Mouse (Mus musculus): ENCODE measurements around the gene Ttc28. TPM values are rescaled to one million over a fixed set of nuclear protein-coding genes. Genes with fewer than 3 reads are reported as not detected.
A peak's percentile ranks its signal among the peaks of the same experiment; 100 is the strongest.

The Ttc28 gene
- total RNA-seq, 2 experiments from 2014 or later: 10.2 to 11.7 TPM

DNA sequence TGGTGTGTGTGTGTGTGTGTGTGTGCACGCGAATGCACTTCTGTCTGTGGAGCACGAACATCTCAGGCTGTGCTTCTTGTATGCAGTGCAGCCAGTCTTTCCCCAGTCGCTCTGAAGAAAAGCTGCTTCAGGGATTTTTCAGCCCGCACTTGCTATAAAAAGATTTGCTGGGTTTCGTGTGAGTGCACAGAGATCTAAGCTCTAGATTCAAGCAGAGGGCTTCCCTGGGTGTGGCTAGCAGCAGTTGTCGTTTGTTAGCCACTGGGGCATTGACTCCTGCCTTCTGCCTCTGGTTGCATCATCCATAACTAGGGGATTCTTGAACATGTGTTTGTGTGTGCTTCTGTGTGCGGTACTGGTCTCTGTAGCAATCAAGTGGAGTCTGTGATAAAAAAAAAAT lies 175.9 kb downstream of the Ttc28 start:
- peak overlapping the region; percentile 10; the same call in 1 of the 2 replicates for H3K27ac ChIP-seq
- DNase-seq (ENCODE audit: low spot score in 2 of 2): no peak
- no peak overlapping the region for H3K4me3 ChIP-seq
- TF ChIP-seq CTCF (conservative IDR thresholded peaks at IDR 0.05): no peak

DNA sequence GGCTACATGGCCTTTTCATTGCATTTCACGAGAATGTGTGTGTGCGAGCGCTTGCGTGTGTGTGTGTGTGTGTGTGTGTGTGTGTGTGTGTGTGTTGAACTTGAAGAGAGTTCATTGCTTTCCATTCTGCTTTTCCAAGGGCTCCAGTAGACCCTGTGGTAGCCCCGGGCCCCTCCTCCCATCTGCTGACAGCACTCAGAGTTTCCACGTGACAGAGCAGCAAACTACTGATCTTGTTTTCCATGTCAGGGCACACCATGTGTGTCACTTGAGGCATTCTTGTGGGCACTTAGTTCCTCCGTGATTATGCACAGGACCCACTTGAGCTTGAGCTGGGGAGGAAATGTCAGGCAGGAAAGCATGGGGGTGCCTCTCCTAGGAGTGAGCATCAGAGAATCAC lies 177.5 kb downstream of the Ttc28 start:
- no peak for DNase-seq (ENCODE audit: low spot score in 2 of 2)
- H3K27ac ChIP-seq: no peak overlapping the region
- no peak overlapping the region for H3K4me3 ChIP-seq
- TF ChIP-seq CTCF (conservative IDR thresholded peaks at IDR 0.05): no peak

DNA sequence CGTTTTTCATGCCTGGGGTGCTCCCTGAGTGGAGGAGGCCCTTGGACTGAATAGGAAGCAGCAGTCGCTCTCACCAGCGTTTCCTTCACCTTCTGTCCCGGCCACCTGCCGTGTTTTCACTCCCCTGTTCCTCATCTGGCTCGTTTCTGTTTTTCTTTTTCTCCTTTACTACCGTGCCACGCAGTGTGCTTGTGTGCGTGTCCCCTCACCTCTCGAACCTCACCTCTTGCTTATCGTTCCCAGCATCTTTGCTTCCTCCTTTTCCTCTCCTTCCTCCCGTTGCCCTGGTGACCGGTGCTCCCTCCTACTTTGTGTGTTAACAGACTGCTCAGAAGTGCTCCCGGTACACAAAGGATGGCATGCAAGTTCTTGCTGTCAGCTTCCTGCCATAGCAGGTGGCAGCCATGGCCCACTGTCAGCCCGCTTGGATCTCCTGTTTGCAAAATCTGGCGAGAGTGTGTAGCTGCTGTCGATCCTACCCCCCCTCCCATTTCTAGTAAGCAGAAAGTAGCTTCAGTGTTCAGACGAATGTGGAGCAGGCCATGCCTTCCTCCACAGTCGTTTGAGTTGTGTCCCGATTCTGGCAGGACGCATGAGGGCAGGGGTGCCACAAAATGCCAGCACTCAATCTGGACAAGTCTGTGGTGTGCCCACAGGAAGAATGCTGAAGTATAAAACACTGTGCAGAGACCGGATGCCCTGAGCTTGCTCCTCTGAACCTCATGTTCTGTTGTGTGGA lies 179.0 kb downstream of the Ttc28 start:
- Histone ChIP-seq H3K27ac (peak overlapping the region; percentile 37), H3K4me3 (peak overlapping the region; percentile 5; the same call in 1 of the 2 replicates)
- DNase-seq (ENCODE audit: low spot score in 2 of 2): peak; percentile 36 to 40
- no peak for TF ChIP-seq CTCF (conservative IDR thresholded peaks at IDR 0.05)

DNA sequence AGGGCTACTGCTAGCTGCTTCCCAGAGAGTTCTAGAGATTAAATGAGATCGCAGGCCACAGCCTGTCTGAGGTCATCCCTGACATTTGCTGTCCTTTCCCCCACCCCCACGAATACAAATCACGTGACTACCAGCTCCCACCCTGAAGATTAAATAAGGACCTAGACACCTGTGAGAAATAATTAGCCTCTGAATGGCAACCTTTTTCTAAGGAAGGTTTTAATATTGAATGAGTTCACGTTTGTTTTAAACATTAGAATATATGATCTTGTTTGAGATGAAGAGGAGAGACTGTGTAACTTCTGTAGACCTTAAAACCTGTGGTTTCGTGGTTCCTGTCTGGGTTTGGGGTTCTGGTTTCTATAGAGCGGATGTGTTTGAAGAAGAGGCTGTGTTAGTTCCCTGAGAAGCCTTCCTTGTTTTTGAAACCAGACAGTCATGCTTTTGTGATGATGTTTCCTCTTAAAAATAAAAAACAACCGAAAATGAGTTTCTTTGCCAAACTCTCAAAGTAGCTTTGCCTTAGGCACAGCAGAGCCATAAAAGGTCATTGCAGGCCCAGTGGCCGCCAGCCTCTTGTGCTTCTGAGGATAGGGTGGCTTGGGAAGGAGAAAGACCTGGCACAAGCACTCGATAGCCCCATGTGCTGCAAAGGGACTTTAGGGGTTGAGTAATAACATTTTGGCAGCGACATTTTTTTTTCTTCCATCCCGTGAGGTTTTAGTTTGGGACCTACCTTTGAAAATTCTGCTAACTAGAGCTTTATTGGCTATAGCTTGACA lies 179.7 kb downstream of the Ttc28 start:
- Histone ChIP-seq H3K4me3 (no peak overlapping the region), H3K27ac (peak overlapping the region; percentile 37)
- DNase-seq (ENCODE audit: low spot score in 2 of 2): no peak
- no peak for TF ChIP-seq CTCF (conservative IDR thresholded peaks at IDR 0.05)

DNA sequence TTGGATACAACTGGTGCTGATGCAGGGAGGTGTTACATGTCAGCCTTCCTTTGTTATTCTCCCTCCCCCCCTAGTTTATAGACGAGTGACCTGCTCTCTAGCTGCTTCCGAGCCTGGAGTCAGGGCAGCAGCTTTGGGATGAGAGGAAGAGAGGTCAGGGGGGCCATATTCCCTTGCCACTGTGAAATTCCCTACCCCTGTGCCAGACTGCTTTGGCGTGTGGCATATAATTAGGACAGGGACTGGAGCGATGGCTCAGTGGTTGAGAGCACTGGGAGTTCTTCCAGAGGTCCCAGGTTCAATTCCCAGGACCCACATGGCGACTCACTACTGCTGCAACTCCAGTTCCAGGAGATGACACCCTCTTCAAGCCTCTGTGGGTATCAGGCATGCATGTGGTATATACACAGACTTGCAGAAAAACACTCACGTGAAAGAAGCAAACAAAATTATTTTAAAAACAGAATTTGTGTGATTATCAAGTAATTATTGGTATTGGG lies 180.7 kb downstream of the Ttc28 start:
- H3K27ac ChIP-seq: no peak overlapping the region
- no peak overlapping the region for H3K4me3 ChIP-seq
- no peak for DNase-seq (ENCODE audit: low spot score in 2 of 2)
- TF ChIP-seq CTCF (conservative IDR thresholded peaks at IDR 0.05): no peak

DNA sequence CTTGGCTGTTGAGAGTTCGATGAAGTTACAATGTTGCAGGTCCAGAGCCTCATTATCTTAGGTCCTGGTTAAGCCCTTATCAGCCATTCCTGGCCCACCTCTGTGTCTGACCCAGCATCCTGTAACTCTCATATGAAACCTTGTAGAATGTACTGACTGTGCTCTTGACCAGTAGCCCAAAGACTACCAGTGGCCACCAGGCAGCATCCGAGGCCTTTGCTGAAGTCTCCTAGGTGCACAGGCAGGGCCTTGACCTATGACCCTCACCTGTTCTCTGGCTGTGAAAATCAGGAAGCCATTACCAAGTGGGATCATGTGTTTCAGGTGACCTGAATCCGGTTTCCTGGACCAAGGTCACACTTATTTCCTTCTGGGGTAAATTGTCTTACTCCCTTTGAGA lies 183.6 kb downstream of the Ttc28 start:
- no peak for TF ChIP-seq CTCF (conservative IDR thresholded peaks at IDR 0.05)
- DNase-seq (ENCODE audit: low spot score in 2 of 2): no peak
- H3K27ac ChIP-seq: no peak overlapping the region
- H3K4me3 ChIP-seq: no peak overlapping the region

DNA sequence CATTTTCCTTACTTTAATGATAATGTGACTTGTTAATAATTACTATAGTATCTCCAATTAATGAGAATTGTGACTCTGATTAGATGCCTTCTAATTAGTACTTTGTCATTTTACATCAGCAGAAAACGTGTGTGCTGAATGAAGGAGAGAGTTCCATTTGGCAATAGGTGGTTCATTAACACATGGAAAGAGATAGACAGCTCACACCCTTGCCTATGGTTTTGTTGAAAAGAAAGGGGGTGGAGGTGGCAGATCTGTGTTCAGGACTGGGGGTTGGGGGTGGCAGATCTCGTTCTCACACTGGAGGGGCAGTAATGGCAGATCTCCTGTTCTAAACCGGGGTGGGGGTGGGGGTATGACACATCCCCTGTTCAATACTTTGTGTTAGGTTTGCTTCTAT lies 184.4 kb downstream of the Ttc28 start:
- TF ChIP-seq CTCF (conservative IDR thresholded peaks at IDR 0.05): no peak
- no peak for DNase-seq (ENCODE audit: low spot score in 2 of 2)
- no peak overlapping the region for H3K27ac ChIP-seq

DNA sequence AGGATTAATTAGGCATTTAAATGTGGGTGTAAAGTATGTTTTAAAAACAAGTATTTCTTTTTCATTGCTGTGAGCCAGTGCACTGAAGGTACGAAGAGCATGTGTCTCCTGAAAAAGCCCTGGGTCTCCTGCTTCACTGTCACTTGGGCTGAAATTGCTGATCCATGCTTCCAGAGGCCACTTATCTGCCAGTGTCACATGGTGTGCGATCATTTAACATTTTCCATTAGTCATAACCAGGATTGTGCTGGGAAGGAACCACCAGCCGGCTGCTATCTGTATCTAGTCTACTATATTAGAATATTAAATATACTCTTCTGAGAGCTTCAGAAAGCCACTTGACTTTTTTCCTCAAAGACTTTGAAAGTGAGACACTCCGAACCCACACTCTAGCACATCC lies 186.2 kb downstream of the Ttc28 start:
- Histone ChIP-seq H3K27ac (no peak overlapping the region), H3K4me3 (no peak overlapping the region)
- no peak for TF ChIP-seq CTCF (conservative IDR thresholded peaks at IDR 0.05)
- no peak for DNase-seq (ENCODE audit: low spot score in 2 of 2)

More for the DNA sequence above, 184.4 kb downstream of the Ttc28 start:
- no peak overlapping the region for H3K4me3 ChIP-seq

DNA sequence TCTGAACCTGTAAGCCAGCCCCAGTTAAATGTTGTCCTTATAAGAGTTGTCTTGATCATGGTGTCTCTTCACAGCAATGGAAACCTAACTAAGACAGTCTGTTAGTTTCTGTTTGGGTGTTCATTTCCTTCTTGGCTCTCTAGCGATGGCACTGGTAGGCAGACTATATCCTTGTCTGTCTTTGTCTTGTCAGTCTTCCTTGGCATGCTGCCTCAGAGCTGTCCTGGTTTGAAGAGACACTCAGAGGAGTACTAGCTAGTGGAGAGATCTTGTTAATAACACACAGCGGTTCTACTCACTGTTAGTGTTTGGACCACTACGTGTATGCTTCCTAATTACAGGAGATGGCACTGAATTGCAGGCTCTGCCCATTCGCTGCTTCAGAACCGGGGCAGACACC lies 189.9 kb downstream of the Ttc28 start:
- DNase-seq (ENCODE audit: low spot score in 2 of 2): no peak
- TF ChIP-seq CTCF (conservative IDR thresholded peaks at IDR 0.05): no peak
- no peak overlapping the region for H3K4me3 ChIP-seq
- H3K27ac ChIP-seq: no peak overlapping the region

DNA sequence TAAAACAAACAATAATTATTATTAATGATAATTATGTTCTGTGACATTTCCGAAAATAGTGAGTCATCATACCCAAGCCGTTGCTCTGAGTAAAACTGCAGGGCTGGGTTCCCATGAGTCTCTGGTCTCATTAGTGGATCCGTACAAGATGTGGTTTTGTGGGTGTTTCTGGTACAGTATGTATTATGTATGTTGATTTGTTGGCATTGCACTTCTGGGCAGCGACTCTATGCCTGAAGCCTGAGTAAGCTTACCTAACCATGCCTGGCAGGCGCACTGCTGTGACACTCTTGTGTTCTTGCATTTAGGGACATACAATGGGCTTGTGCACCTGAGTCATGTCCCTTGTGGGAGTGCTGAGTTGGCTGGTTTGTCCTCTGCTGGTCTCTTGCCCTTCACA lies 190.3 kb downstream of the Ttc28 start:
- DNase-seq (ENCODE audit: low spot score in 2 of 2): no peak
- H3K4me3 ChIP-seq: no peak overlapping the region
- H3K27ac ChIP-seq: no peak overlapping the region
- no peak for TF ChIP-seq CTCF (conservative IDR thresholded peaks at IDR 0.05)

DNA sequence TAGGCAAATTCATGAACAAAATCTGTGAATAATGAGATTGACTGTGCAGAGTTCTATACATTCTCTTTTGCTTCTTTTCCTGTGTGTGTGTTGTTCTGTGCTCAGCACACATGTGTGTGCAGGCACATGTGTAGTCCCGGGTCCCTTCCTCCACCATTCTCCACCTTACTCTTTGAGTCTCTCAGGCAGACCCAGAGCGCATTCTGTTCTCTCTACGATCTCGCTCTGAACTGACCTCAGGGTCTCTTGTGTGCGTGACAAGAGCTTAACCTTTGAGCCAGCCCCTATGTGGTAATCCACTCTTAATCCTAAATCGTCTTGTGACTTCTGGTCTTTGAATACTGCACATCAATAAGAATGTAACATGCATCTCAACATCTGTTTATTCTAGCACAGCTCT lies 190.8 kb downstream of the Ttc28 start:
- Histone ChIP-seq H3K4me3 (no peak overlapping the region), H3K27ac (no peak overlapping the region)
- no peak for TF ChIP-seq CTCF (conservative IDR thresholded peaks at IDR 0.05)
- no peak for DNase-seq (ENCODE audit: low spot score in 2 of 2)

DNA sequence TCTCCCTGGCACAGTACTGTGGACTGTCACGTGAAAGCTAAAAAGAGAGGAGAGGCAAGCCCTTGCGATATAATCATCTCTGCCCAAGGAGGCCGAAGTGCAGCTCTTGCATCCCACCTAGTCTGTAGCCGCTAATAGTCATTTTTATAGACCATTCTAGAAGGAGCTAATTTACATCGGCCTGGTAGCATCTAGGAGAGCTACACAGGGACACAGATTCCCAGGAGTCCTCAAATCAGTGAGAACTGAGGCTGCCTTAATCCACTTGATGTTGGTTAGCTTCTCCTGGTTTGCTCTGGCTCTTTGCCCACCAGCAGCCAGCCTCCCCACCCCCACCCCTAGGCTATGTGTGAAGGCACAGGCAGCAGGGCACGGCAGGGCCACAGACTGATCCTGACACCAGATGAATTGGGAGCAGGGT lies 193.7 kb downstream of the Ttc28 start:
- Histone ChIP-seq H3K27ac (no peak overlapping the region), H3K4me3 (no peak overlapping the region)
- DNase-seq (ENCODE audit: low spot score in 2 of 2): no peak
- TF ChIP-seq CTCF (conservative IDR thresholded peaks at IDR 0.05): no peak

DNA sequence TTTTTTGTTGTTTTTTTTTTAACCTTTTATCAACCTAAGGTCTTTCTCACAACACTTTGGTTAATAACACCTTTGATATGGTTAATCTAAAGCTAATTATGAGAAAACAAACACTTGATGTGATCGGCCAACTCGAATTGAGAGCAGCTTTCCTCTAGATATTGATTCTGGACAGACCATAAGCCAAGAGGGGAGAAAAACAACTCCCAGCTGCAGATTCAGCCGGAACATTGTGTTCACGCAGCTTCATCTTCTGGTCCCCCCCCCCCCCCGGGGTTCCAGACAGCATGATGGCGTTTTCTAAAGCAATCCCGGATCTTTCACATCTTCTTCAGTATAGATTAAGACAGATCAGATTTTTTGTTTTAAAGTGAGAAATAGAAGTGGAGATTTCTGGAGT lies 194.4 kb downstream of the Ttc28 start:
- no peak for TF ChIP-seq CTCF (conservative IDR thresholded peaks at IDR 0.05)
- no peak overlapping the region for H3K27ac ChIP-seq
- no peak for DNase-seq (ENCODE audit: low spot score in 2 of 2)
- no peak overlapping the region for H3K4me3 ChIP-seq
